Mouse (Mus musculus): ENCODE results near the gene Gm10282.

Gene Gm10282

GRCm38 (mm10) chr8:72305210-72305905 is at the start of gene Gm10282:
Gene Gm10282 (minus strand): TSS chr8:72305260.
- Histone ChIP-seq H3K27me3 (ENCODE audit: insufficient read depth, low read length) (no peaks in the 10 kb centered on the region), H3K36me3 (ENCODE audit: insufficient read depth, low read length) (no peaks in the 10 kb centered on the region), H3K9me3 (ENCODE audit: low read length) (no peaks in the 10 kb centered on the region), H3K4me3 (replicated peaks; ENCODE audit: low read length) (no peak within 1 kb of the TSS), H3K4me1 (replicated peaks; ENCODE audit: low read depth, low read length) (peaks cover 81% of the 10 kb centered on the region)
- TF ChIP-seq CTCF (conservative IDR thresholded peaks at IDR 0.05; ENCODE audit: low read length) (no peak), NANOG (IDR thresholded peaks at IDR 0.05; ENCODE audit: borderline replicate concordance, low read length) (no peak), POU5F1 (IDR thresholded peaks at IDR 0.05; ENCODE audit: borderline replicate concordance, low read length) (no peak)

GRCm38 (mm10) chr8:72354272-72354671 is 49.2 kb upstream of the Gm10282 start:
- Histone ChIP-seq H3K4me1 (replicated peaks; ENCODE audit: low read depth, low read length) (peaks cover 92% of the 10 kb centered on the region), H3K9me3 (ENCODE audit: low read length) (no peaks in the 10 kb centered on the region), H3K27me3 (ENCODE audit: insufficient read depth, low read length) (no peaks in the 10 kb centered on the region), H3K36me3 (ENCODE audit: insufficient read depth, low read length) (peaks cover 79% of the 10 kb centered on the region), H3K4me3 (replicated peaks; ENCODE audit: low read length) (peak overlapping the region; percentile 37)
- TF ChIP-seq POU5F1 (IDR thresholded peaks at IDR 0.05; ENCODE audit: borderline replicate concordance, low read length): no peak
- TF ChIP-seq CTCF (conservative IDR thresholded peaks at IDR 0.05; ENCODE audit: low read length): no peak
- TF ChIP-seq NANOG (IDR thresholded peaks at IDR 0.05; ENCODE audit: borderline replicate concordance, low read length): no peak

DNA sequence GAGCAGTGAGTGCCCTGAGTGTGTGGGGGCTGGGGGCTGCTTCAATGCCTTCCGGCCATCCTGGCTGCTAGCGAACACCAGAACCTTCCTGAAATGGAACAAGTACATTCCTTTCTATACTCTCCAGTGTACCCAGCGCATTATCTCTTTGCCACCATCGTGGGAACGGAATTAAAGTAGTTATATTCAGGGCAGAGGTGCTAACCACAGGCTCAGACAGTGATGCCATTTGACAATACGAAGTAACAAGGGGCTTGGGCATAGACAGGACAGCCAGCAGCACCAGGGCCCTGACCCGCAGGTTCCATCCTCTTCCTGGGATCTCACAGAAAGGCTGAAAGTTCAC is 48.6 kb upstream of the Gm10282 start:
- TF ChIP-seq CTCF (conservative IDR thresholded peaks at IDR 0.05; ENCODE audit: low read length) (no peak), NANOG (IDR thresholded peaks at IDR 0.05; ENCODE audit: borderline replicate concordance, low read length) (no peak), POU5F1 (IDR thresholded peaks at IDR 0.05; ENCODE audit: borderline replicate concordance, low read length) (no peak)
- no peaks in the 10 kb centered on the region for H3K27me3 ChIP-seq (ENCODE audit: insufficient read depth, low read length)
- H3K4me3 ChIP-seq (replicated peaks; ENCODE audit: low read length): peak overlapping the region; percentile 37
- peaks cover 92% of the 10 kb centered on the region for H3K4me1 ChIP-seq (replicated peaks; ENCODE audit: low read depth, low read length)
- no peaks in the 10 kb centered on the region for H3K9me3 ChIP-seq (ENCODE audit: low read length)
- H3K36me3 ChIP-seq (ENCODE audit: insufficient read depth, low read length): peaks cover 78% of the 10 kb centered on the region

DNA sequence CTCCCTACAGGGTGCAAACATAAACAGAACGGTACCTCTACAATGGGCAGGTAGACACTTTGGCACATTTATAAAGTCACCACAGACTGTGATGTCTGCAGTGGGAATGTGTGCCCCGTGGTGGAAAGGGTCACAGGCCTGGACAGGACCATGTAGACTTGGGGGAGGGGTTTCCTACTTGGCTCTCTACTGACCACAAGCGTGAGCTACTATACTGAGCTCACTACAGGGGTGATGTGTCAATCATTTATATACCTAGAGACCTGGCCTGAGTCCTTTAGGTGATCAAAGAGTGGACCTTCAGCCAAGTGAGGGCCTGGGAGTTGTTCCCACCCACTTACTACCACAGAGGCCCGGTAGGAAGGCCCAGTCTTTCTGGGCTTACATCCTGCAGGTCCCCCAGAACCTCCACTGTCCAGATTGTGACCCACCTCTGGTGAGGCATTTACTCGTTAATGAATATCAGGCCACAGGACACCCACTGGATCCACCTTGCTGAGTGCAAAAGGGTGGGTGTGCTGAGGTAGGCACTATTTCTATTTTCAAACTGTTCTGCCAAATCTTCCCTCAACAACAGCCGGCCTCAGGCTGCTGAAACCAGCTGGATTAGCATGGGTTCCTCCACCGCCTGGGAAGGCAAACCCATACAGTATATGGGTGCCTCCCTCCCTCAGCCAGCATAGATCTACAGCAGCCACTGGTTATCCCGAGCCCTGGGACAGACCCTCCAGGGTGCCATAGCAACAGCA is 48.1 kb upstream of the Gm10282 start:
- Histone ChIP-seq H3K36me3 (ENCODE audit: insufficient read depth, low read length) (peaks cover 78% of the 10 kb centered on the region), H3K27me3 (ENCODE audit: insufficient read depth, low read length) (no peaks in the 10 kb centered on the region), H3K4me3 (replicated peaks; ENCODE audit: low read length) (peak overlapping the region; percentile 37), H3K9me3 (ENCODE audit: low read length) (no peaks in the 10 kb centered on the region), H3K4me1 (replicated peaks; ENCODE audit: low read depth, low read length) (peaks cover 92% of the 10 kb centered on the region)
- TF ChIP-seq POU5F1 (IDR thresholded peaks at IDR 0.05; ENCODE audit: borderline replicate concordance, low read length) (no peak), NANOG (IDR thresholded peaks at IDR 0.05; ENCODE audit: borderline replicate concordance, low read length) (no peak), CTCF (conservative IDR thresholded peaks at IDR 0.05; ENCODE audit: low read length) (no peak)

DNA sequence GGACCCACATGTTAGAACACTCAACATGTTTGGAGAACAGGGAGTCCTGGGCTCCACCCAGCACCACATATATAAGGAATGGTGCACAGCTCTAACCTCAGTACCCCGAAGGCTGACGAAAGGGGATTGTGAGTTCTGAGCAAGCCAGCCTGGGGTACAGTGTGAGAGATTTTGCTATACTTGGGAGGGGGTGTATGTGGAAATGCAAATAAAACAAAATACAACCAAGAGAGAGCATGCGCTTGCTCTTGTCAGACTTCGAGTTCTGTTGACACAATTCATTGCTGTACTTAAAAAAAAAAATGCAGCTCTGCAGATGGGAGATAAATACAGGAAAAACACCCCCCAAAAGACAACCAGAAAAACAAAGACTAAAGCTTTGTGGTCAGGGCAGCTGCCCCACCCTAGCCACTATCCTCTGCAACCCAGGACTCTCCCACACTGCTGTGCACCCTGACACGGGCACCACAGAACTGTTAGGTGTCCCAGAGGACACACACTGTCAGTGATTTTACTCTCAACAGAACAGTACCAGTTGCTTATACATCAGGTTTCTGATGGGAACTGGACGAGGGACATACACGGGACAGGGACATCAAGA is 46.4 kb upstream of the Gm10282 start:
- no peak for TF ChIP-seq NANOG (IDR thresholded peaks at IDR 0.05; ENCODE audit: borderline replicate concordance, low read length)
- TF ChIP-seq CTCF (conservative IDR thresholded peaks at IDR 0.05; ENCODE audit: low read length): no peak
- TF ChIP-seq POU5F1 (IDR thresholded peaks at IDR 0.05; ENCODE audit: borderline replicate concordance, low read length): no peak
- H3K4me1 ChIP-seq (replicated peaks; ENCODE audit: low read depth, low read length): peaks cover 97% of the 10 kb centered on the region
- H3K9me3 ChIP-seq (ENCODE audit: low read length): no peaks in the 10 kb centered on the region
- H3K36me3 ChIP-seq (ENCODE audit: insufficient read depth, low read length): peaks cover 76% of the 10 kb centered on the region
- no peak overlapping the region for H3K4me3 ChIP-seq (replicated peaks; ENCODE audit: low read length)
- no peaks in the 10 kb centered on the region for H3K27me3 ChIP-seq (ENCODE audit: insufficient read depth, low read length)

DNA sequence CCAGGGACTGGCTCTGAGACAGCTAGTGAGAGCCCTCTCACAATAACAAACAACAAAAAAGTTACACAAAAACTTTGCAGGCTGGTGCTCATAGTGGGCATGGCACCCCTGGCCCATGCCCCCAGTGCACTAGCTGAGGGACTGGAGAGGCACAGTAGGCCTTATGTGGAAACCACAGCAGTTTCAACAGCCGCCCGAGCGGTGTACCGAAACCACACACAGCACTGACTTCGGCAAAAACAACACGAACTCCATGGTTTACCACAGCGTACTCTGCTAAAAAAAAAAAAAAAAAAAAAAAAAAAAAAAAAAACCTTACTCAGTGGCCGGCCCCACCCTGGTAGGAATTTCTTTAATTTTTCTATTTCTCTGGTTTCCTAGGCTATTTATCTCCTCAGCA is 45.7 kb upstream of the Gm10282 start:
- TF ChIP-seq POU5F1 (IDR thresholded peaks at IDR 0.05; ENCODE audit: borderline replicate concordance, low read length): no peak
- no peaks in the 10 kb centered on the region for H3K9me3 ChIP-seq (ENCODE audit: low read length)
- H3K36me3 ChIP-seq (ENCODE audit: insufficient read depth, low read length): peaks cover 75% of the 10 kb centered on the region
- no peaks in the 10 kb centered on the region for H3K27me3 ChIP-seq (ENCODE audit: insufficient read depth, low read length)
- H3K4me3 ChIP-seq (replicated peaks; ENCODE audit: low read length): no peak overlapping the region
- H3K4me1 ChIP-seq (replicated peaks; ENCODE audit: low read depth, low read length): peaks cover 95% of the 10 kb centered on the region

DNA sequence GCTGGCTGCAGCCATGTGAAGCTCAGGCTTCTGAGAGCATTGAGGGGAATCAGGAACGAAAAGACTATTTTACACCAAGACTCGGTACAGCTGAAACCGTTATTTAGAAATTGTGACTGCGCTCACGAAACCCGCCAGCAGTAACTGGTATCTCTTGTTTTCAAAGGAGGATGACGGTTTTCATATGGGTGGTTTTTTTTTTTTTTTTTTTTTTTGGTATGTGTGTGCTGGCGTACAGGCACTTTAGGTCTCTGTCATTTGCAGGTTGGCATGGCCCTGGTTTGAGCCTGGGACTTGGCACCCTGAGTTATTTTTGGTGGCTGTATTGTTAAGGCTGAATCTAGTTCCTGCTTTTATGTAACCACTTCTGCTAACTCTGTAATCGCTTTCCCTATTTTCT is 44.8 kb upstream of the Gm10282 start:
- no peak for TF ChIP-seq POU5F1 (IDR thresholded peaks at IDR 0.05; ENCODE audit: borderline replicate concordance, low read length)
- TF ChIP-seq NANOG (IDR thresholded peaks at IDR 0.05; ENCODE audit: borderline replicate concordance, low read length): no peak
- TF ChIP-seq CTCF (conservative IDR thresholded peaks at IDR 0.05; ENCODE audit: low read length): no peak

GRCm38 (mm10) chr8:72348956-72349355 is 43.9 kb upstream of the Gm10282 start:
- H3K27me3 ChIP-seq (ENCODE audit: insufficient read depth, low read length): no peaks in the 10 kb centered on the region
- no peak overlapping the region; the same call in 1 of the 2 replicates for H3K4me3 ChIP-seq (replicated peaks; ENCODE audit: low read length)
- no peaks in the 10 kb centered on the region for H3K9me3 ChIP-seq (ENCODE audit: low read length)
- peaks cover 93% of the 10 kb centered on the region for H3K4me1 ChIP-seq (replicated peaks; ENCODE audit: low read depth, low read length)
- TF ChIP-seq POU5F1 (IDR thresholded peaks at IDR 0.05; ENCODE audit: borderline replicate concordance, low read length) (no peak), NANOG (IDR thresholded peaks at IDR 0.05; ENCODE audit: borderline replicate concordance, low read length) (no peak), CTCF (conservative IDR thresholded peaks at IDR 0.05; ENCODE audit: low read length) (no peak)
- peaks cover 73% of the 10 kb centered on the region for H3K36me3 ChIP-seq (ENCODE audit: insufficient read depth, low read length)

More for the DNA sequence above, 44.8 kb upstream of the Gm10282 start:
- Histone ChIP-seq H3K4me1 (replicated peaks; ENCODE audit: low read depth, low read length) (peaks cover 95% of the 10 kb centered on the region), H3K4me3 (replicated peaks; ENCODE audit: low read length) (no peak overlapping the region), H3K27me3 (ENCODE audit: insufficient read depth, low read length) (no peaks in the 10 kb centered on the region), H3K9me3 (ENCODE audit: low read length) (no peaks in the 10 kb centered on the region), H3K36me3 (ENCODE audit: insufficient read depth, low read length) (peaks cover 75% of the 10 kb centered on the region)

Measured in E14TG2a.4 (cell line).